Mouse (Mus musculus) Muller cell, postnatal 12 days (primary cell): ENCODE data around the gene Pla2g7.
"Not testable (repeated sequence)": the region's sequence is repeated elsewhere in the genome, so short reads cannot be mapped to it uniquely, and the experiment has no call there.

ENCODE experiments used
- DNase-seq: peaks from one replicate; pipeline ENCODE4 v3.0.0-alpha.2; 2015; ENCODE audit errors: inconsistent ontology term

The Pla2g7 gene

DNA sequence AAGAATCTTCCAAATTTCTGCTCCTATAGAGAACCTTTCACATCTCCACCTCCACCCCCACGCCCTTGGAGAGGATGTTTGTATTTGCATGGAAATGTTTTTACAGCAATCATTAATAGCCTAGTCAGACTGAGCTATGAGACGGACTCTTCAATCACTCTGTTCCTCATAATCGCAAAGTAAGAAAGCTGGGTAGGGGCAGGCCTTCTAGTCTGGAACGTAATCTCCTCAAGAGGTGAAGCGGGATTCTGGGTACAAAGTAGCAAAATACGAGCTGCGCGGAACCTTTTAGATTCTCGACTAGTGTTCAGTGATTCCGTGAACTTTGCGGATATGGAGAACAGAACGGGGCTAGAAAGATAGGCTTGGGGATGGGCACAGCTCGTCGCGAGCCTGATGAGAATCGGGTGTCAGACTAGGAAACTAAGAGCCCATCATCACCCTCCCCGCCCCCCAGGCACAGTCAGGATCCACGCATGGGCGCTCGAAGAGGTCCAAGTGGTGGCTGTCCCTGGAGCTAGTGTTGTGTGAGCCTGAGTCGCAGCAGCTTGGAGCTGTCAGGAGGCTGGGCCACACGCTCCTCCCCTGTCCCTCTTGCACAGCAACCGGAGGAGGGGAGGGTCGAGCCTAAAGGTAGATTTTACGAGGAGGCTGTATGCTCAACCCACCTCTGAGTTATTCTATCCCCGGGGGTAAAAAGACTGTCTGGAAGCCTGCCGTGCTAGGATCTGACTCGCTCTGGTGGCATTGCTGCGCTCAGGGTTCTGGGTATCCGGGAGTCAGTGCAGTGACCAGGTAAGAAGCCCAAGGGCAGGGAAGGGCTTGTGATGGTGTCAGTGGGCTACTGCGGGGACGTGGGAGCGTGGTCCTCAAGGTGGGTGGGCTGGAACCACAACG lies at the start of gene Pla2g7:
TSS of gene Pla2g7 (plus strand) at position 107 of the 897 bp plus-strand sequence.
- DNase-seq = peak; percentile 51

- peak; percentile 47 for DNase-seq
Observed at GRCm38 (mm10) chr17:43518644-43519409, 49.1 kb upstream of the Pla2g7 start.

- DNase-seq = no peak
Observed at GRCm38 (mm10) chr17:43520166-43520565, 47.7 kb upstream of the Pla2g7 start.

DNA sequence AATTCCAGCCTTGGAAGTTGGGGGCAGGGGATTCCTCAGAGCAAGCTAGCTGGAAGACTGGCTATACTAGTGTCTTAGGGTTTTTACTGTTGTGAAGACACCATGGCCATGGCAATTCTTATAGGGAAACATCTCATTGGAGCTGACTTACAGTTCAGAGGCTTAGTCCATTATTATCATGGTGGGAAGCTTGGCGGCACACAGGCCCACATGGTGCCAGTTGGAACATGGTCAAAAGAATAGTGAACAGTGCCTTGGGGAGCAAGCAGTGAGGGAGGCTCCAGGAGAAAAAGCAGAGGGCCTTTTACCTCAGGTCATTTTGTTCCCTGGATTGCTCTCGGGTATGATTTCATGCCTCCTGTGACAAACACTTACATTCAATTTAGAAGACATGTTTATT lies 37.4 kb upstream of the Pla2g7 start:
- DNase-seq = no peak

DNA sequence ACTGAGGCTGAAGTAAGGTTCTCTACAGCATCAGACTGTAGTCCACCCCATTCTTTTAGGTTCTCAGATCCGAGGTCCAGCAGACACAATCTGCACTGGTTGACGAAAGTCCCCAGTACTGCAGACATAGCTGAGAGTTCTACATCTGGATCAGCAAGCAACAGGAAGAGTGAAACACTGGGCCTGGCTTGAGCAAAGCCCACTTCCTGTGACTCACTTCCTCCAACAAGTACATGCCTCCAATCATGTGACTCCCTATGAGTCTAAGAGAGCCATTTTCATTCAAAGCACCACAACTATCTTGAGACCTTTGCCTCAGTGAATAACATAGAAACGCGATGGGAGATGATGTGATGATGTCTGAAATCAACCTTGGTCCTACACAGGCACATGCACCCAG lies 36.7 kb upstream of the Pla2g7 start:
- no peak for DNase-seq

GRCm38 (mm10) chr17:43534362-43535222 lies 33.3 kb upstream of the Pla2g7 start:
- peak; percentile 77 for DNase-seq

DNA sequence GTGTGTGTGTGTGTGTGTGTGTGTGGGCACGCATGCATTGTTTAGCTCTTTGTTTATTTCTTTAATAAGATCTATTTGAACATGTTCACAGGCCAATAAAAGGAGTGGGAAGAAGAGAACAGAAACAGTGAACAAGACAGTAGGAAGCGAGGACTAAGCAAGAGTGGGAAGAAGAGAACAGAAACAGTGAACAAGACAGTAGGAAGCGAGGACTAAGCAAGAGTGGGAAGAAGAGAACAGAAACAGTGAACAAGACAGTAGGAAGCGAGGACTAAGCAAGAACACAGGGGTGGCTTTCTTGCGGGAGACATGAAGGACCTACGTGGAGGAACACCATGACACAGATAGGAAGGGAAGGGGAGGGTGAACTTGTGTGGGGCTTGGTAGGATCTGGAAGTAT lies 31.1 kb upstream of the Pla2g7 start:
- not testable (repeated sequence) for DNase-seq

DNA sequence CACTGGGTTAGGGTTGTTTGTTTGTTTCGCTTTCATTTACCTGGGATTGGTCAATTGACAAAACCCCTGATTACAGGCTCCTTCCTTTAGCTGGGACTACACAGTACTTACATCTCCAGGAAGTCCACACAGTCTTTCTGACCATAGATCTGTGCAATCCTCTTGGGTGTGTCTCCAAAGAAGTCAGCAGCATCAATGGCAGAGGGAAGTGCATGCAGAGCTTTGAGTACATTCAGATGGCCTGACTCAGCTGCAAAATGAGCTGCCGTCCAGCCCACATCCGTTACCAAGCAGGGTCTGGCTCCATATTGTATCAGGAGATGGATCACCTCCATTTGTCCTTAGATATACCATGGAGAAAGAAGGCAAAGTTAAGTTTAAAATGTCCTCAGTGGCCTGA lies 29.1 kb upstream of the Pla2g7 start:
- no peak for DNase-seq

DNA sequence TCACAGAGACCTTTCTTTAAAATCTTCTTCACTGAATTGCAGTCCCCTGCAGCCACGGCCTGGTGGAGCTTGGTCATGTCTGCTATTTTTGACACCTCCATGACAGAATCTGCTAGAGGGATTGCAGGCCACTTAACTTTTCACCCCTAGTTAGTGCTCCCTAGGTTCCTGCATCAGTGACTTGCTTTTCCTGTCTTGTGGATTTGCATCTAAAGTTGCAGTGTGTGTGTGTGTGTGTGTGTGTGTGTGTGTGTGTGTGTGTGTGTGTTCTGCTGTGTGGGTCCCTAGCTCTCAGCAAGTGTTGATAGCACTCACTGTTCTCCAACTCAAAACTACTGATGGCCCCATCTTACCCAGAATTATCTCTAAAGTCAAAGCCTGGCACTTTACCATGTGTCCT lies 24.4 kb upstream of the Pla2g7 start, which contains the start of gene Ankrd66:
TSS of gene Ankrd66 (minus strand) at position 101 of the 400 bp plus-strand sequence.
- no peak for DNase-seq

- DNase-seq = no peak
Observed at GRCm38 (mm10) chr17:43544040-43544439, 23.9 kb upstream of the Pla2g7 start.

DNA sequence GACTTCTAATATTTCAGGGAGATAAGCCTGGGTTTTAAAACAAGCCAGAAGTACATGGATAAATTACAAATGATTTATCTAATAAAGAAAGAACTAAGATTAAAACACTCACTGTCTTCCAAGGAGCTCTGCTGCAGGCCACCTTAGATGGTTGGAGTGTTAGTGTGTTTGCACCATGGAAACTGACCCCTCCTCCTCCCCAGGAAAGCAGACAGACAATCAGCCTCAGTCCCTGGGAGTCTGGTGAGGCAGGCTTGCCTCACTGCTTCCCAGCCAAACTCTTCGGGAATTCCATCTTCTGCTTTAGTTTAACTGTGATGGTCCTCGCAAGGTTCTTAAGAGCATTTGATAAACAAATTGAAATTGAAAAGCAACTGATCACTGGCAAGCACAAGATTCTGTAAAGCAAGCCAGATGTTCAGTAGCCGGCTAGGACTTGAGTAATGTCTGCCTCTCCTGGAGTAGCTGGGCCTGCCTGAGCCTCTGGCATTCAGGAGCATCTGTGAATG lies 16.7 kb upstream of the Pla2g7 start:
- no peak for DNase-seq

- DNase-seq = peak; percentile 40
Observed at GRCm38 (mm10) chr17:43554516-43555403, 13.1 kb upstream of the Pla2g7 start.

GRCm38 (mm10) chr17:43557104-43557503 lies 10.8 kb upstream of the Pla2g7 start:
- DNase-seq = no peak

DNA sequence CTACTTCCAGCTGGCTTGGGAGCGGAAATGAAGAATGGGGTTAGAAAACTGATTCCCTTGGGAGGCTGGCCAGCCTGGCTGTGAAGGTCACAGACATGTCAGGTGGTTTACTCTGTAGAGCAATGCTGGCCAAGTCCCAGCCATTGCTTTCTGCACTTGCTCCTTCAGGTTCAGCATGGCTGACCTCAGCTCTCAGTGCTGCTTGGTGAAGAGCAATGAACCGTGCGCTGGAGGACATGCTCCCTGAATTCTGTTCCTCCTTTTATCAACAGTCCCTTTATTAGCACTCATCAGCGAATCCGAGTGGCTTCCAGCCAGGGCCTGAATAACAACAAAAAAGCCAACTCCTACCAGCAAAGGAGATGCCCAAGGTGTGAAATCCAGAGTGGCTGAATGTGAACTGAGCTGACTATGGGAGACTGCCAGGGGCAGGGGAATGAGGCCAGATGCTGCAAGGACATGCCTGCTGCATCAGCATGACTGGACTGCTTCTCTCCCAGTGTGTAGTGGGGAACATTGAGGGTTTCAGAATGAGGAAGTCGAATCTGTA lies 10.3 kb upstream of the Pla2g7 start:
- peak; percentile 90 for DNase-seq

DNA sequence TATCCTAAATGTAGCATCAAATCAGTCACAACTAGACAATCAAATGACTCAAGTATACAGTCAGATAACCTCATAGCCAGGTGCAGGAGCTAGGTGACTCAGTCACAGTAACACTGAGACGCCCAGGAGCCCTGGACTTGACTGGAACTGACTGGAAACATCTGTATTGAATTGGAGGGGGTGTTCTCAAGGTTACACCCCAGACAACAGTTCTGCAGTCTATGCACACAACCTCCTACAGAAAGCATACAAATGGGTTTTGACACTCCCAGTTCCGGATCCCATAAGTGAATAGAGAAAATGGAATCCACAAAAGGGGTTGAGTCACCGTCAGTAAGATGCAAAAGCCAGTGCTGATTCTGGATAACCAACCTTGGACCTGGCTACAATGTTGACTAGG lies 9.2 kb upstream of the Pla2g7 start:
- DNase-seq = no peak

DNA sequence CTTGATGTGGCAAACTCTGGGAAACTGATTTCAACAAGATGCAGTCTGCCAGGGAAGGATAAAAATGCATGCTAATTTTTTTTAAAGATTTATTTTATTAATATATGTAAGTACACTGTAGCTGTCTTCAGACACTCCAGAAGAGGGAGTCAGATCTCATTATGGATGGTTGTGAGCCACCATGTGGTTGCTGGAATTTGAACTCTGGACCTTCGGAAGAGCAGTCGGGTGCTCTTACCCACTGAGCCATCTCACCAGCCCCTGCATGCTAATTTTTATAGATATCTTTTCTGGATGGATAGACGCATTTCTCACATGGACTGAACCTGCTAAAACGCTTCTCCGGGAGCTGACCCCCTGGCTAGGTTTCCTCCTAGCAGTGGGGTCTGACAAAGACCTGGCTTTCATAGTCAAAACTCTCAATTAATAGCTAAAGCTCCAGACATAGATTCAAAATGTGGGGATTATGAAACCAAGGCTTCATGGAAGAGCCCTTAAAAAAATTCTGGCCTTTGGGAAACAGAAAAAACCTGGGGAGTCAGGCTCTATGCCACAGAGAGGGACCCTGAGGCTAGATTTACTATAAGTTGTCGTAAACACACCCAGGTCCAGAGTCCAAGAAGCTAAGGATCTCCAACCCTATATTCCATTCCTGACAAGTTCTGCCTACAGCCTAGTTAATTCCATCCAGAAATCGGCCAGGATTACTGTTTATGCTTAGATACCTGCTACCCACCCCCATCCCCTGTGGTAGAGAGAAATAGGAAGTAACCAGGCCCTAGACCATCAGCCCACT lies 4.5 kb upstream of the Pla2g7 start:
- no peak for DNase-seq

- no peak for DNase-seq
Observed at GRCm38 (mm10) chr17:43567593-43567991, 306 bp upstream of the Pla2g7 start.

DNA sequence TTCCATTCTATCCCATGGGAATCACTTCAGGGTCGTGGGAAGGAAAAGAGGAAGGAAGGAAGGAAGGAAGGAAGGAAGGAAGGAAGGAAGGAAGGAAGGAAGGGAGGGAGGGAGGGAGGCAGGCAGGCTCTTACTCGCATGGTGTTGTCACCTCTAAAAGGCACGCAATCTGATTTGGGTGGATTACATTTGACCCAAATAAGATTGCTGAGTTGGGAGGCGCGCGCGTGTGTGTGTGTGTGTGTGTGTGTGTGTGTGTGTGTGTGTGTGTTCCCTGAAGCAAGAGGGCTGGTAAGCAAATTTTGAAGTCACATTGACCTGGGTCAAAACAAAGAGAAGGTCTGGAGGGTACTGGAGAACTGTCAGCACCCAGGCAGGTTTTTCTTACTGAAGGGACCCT lies 1.4 kb downstream of the Pla2g7 start:
- DNase-seq = no peak

DNA sequence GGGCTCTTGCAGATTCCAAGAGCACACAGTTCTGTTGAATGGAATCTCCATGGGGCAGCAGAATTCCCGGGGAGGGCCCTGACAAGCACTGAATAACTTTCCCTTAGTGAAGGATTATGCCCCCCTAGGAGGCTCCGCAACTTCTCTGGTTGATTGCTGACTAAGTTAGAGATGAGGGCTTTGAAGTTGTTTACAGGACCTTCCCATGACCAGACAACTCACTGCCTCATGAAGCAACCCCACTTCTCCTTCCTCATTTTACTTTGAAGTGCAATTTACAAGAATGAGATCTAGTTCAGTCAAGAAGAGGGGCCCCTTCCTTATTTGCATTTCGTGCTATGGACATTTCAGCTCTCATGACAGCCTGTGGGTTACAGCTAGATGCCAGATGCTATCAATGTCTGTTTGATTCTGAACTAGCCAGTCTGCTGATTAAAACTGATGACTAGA lies 5.8 kb downstream of the Pla2g7 start:
- DNase-seq = peak; percentile 40
